In genomic region chr19:10025169-10025875, GRCm38 (mm10) we compare ENCODE assay signal across 7 mouse cellular contexts. TPM values are rescaled to one million over a fixed set of nuclear protein-coding genes. Genes with fewer than 3 reads are reported as not detected.
DNase-seq lines count a peak whose midpoint lies in the region; ATAC-seq and TF ChIP-seq lines count a peak whose summit lies in the region.

No protein-coding gene starts in this region.

- TF ChIP-seq EP300 in heart, postnatal 0 days (IDR thresholded peaks at IDR 0.05; ENCODE audit: low read depth): no peak

- no peaks in the 10 kb centered on the region for H3K4me1 ChIP-seq in spleen, adult 2 months (ENCODE audit: control insufficient read depth, insufficient read depth, insufficient read length)
- H3K4me1 ChIP-seq in heart, postnatal 0 days (ENCODE audit: control insufficient read depth, insufficient read depth): peaks cover 25% of the 10 kb centered on the region
- 0 out of 2 replicates have a peak, but pooled peaks cover 5% of the 10 kb centered on the region for H3K4me1 ChIP-seq in midbrain, postnatal 0 days (ENCODE audit: insufficient read depth, low read length)

- 19% methylated on average over 8 of the region's 8 CpGs for WGBS in spleen, adult 2 months
- WGBS in heart, postnatal 0 days: 2% methylated on average over 8 of the region's 8 CpGs
- WGBS in midbrain, postnatal 0 days: 17% methylated on average over 8 of the region's 8 CpGs

- no peaks in the 10 kb centered on the region for H3K27me3 ChIP-seq in spleen, adult 2 months (ENCODE audit: control insufficient read depth, insufficient read depth, low read length)
- H3K27me3 ChIP-seq in heart, postnatal 0 days (ENCODE audit: control insufficient read depth, insufficient read depth, low read length): no peaks in the 10 kb centered on the region
- H3K27me3 ChIP-seq in midbrain, postnatal 0 days (ENCODE audit: insufficient read depth, low read length): no peaks in the 10 kb centered on the region

- TF ChIP-seq POLR2A in spleen, adult 2 months (IDR thresholded peaks at IDR 0.05; ENCODE audit: low read depth, low read length): no peak

- H3K4me3 ChIP-seq in spleen, adult 2 months (ENCODE audit: extremely low read depth, insufficient read depth, insufficient read length): no peak overlapping the region
- H3K4me3 ChIP-seq in heart, postnatal 0 days (ENCODE audit: low read depth, low read length): no peak overlapping the region
- H3K4me3 ChIP-seq in midbrain, postnatal 0 days (ENCODE audit: low read depth, low read length): no peak overlapping the region

- H3K27ac ChIP-seq in spleen, adult 2 months (ENCODE audit: insufficient read depth, low read length): peak overlapping the region; percentile 48
- H3K27ac ChIP-seq in heart, postnatal 0 days (ENCODE audit: low read depth): peak overlapping the region; percentile 46
- H3K27ac ChIP-seq in midbrain, postnatal 0 days (ENCODE audit: low read depth, low read length): 0 out of 2 replicates have a peak overlapping the region, but pooled peaks have one; percentile 26

- no peaks in the 10 kb centered on the region for H3K9me3 ChIP-seq in heart, postnatal 0 days (replicated peaks; ENCODE audit: control insufficient read depth, low read length)
- H3K9me3 ChIP-seq in midbrain, postnatal 0 days (ENCODE audit: low read length): no peaks in the 10 kb centered on the region

- H3K36me3 ChIP-seq in spleen, adult 2 months (ENCODE audit: control insufficient read depth, insufficient read depth, low read length): no peaks in the 10 kb centered on the region
- peaks cover 27% of the 10 kb centered on the region; the same call in 1 of the 2 replicates for H3K36me3 ChIP-seq in heart, postnatal 0 days (replicated peaks; ENCODE audit: control insufficient read depth, insufficient read depth, low read length)
- H3K36me3 ChIP-seq in midbrain, postnatal 0 days (ENCODE audit: insufficient read depth, low read length): peaks cover 9% of the 10 kb centered on the region

- TF ChIP-seq CTCF in spleen, adult 2 months (IDR thresholded peaks at IDR 0.05; ENCODE audit: extremely low read depth, insufficient read depth, insufficient read length, insufficient replicate concordance): no peak
- TF ChIP-seq CTCF in heart, postnatal 0 days (IDR thresholded peaks at IDR 0.05; ENCODE audit: low read depth): no peak
- no peak for TF ChIP-seq CTCF in midbrain, postnatal 0 days (IDR thresholded peaks at IDR 0.05)

- peak; percentile 46; the same call in 1 of the 2 replicates for ATAC-seq in heart, postnatal 0 days (ENCODE audit: insufficient read depth, low read depth)
- no peak for ATAC-seq in midbrain, postnatal 0 days (ENCODE audit: low FRiP score)

- peak overlapping the region; percentile 5; the same call in 1 of the 2 replicates for H3K4me2 ChIP-seq in heart, postnatal 0 days (ENCODE audit: low read depth, low read length)
- H3K4me2 ChIP-seq in midbrain, postnatal 0 days (ENCODE audit: low read depth, low read length, poor library complexity, severe bottlenecking): no peak overlapping the region

- no peak for DNase-seq in spleen, adult 2 months (ENCODE audit: low read depth in 1 of 2, low spot score in 2 of 2)
- DNase-seq in spleen, adult 12 weeks (ENCODE audit: low spot score): no peak
- DNase-seq in embryo, embryonic 9.5 days (ENCODE audit: extremely low spot score): peak; percentile 52
- peak; percentile 62 for DNase-seq in heart, postnatal 0 days (ENCODE audit: low spot score)
- peak; percentile 85 for DNase-seq in kidney, postnatal 36 days
- DNase-seq in midbrain, postnatal 0 days (ENCODE audit: low spot score): peak; percentile 73
- DNase-seq in B cell, adult 2 months: no peak

- no peak overlapping the region for H3K9ac ChIP-seq in heart, postnatal 0 days (replicated peaks; ENCODE audit: low read depth, low read length)
- H3K9ac ChIP-seq in midbrain, postnatal 0 days (replicated peaks; ENCODE audit: low read length, poor library complexity, severe bottlenecking): no peak overlapping the region

RNA-seq across cellular contexts. Expression of gene Fads3, which starts 16.0 kb away (rescaled TPM):
- polyA plus RNA-seq in spleen, adult 2 months (2012; rRNA removed): 22.0 and 24.3 TPM in 2 replicates
- total RNA-seq in heart, postnatal 0 days (2014; rRNA removed; ENCODE audit: low replicate concordance): 106 and 156 TPM in 2 replicates
- polyA plus RNA-seq in heart, postnatal 0 days (2015; fragmentation: Nextera tagmentation; extraction: Ambion mirVana): 21.4 and 23.3 TPM in 2 replicates
- total RNA-seq in midbrain, postnatal 0 days (2014; rRNA removed): 74.6 and 92.8 TPM in 2 replicates
- 38.8 and 39.2 TPM in 2 replicates for polyA plus RNA-seq in midbrain, postnatal 0 days (2015; fragmentation: Nextera tagmentation; extraction: Ambion mirVana)

RNA-seq across cellular contexts. Expression of gene Rab3il1, which starts 23.9 kb away (rescaled TPM):
- 73.5 and 77.8 TPM in 2 replicates for polyA plus RNA-seq in spleen, adult 2 months (2012; rRNA removed)
- 16.3 and 27.4 TPM in 2 replicates for total RNA-seq in heart, postnatal 0 days (2014; rRNA removed; ENCODE audit: low replicate concordance)
- polyA plus RNA-seq in heart, postnatal 0 days (2015; fragmentation: Nextera tagmentation; extraction: Ambion mirVana): 17.9 and 20.7 TPM in 2 replicates
- 20.6 and 23.3 TPM in 2 replicates for total RNA-seq in midbrain, postnatal 0 days (2014; rRNA removed)
- polyA plus RNA-seq in midbrain, postnatal 0 days (2015; fragmentation: Nextera tagmentation; extraction: Ambion mirVana): 21.7 and 23.5 TPM in 2 replicates

RNA-seq across cellular contexts. Expression of gene Best1, which starts 23.9 kb away (rescaled TPM):
- polyA plus RNA-seq in spleen, adult 2 months (2012; rRNA removed): 0.14 and 0.20 TPM in 2 replicates
- not detected in 2 replicates for total RNA-seq in heart, postnatal 0 days (2014; rRNA removed; ENCODE audit: low replicate concordance)
- polyA plus RNA-seq in heart, postnatal 0 days (2015; fragmentation: Nextera tagmentation; extraction: Ambion mirVana): 0.26 and 0.33 TPM in 2 replicates
- 2.5 and 4.1 TPM in 2 replicates for total RNA-seq in midbrain, postnatal 0 days (2014; rRNA removed)
- polyA plus RNA-seq in midbrain, postnatal 0 days (2015; fragmentation: Nextera tagmentation; extraction: Ambion mirVana): 2.9 and 3.5 TPM in 2 replicates

RNA-seq across cellular contexts. Expression of gene Fth1, which starts 44.9 kb away (rescaled TPM):
- 3,609 and 4,045 TPM in 2 replicates for polyA plus RNA-seq in spleen, adult 2 months (2012; rRNA removed)
- 396 and 524 TPM in 2 replicates for total RNA-seq in heart, postnatal 0 days (2014; rRNA removed; ENCODE audit: low replicate concordance)
- polyA plus RNA-seq in heart, postnatal 0 days (2015; fragmentation: Nextera tagmentation; extraction: Ambion mirVana): 3,148 and 3,286 TPM in 2 replicates
- 337 and 436 TPM in 2 replicates for total RNA-seq in midbrain, postnatal 0 days (2014; rRNA removed)
- polyA plus RNA-seq in midbrain, postnatal 0 days (2015; fragmentation: Nextera tagmentation; extraction: Ambion mirVana): 2,585 and 2,689 TPM in 2 replicates

Comparison
In these comparisons a context has a peak if more than half of its experiments do, and no peak if none do; other contexts are left out.
1. DNase-seq: peak in embryo, embryonic 9.5 days (single experiment), heart, postnatal 0 days (single experiment), kidney, postnatal 36 days (2 of 2) and midbrain, postnatal 0 days (single experiment); none in spleen, adult 2 months (0 of 2), spleen, adult 12 weeks (single experiment) and B cell, adult 2 months (0 of 2).
2. Peak in every context shown above with its lines, with median percentiles within 50 percentile points of each other: H3K27ac ChIP-seq.